ENCODE assay signal across 10 mouse cellular contexts in the genomic region with DNA sequence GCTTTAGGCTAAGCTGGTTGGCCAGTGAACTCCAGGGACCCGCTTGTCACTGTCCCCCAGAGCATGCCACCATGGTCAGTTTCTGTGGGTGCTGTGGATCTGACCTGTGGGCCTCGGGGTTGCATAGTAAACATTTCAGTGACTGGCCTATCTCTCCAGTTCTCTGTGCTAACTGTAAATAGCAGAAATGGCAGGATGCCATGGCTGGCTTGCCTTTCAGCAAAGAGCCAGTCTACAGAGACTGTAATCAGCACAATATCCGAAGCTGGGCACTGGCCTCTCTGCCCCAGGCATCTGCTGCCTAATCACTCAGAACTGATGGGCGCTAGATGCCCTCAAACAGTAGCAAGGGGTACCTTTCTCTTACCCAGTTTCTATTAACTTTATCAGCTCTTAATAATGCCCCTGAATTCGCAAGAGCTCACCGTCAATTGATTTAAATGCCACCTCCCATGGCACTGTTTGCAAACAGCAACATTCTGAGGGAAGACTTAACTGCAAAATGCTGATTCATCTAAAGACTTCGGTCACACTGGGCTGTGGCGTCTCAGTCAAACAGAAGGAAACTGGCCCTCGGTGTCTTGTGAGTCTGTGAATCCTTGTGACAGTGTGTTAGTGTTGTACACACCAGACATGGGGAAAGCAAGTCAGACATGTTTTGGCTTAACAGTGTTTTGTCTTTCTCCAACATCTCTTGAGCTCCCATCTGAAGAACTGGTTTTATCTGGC. TPM values are rescaled to one million over a fixed set of nuclear protein-coding genes. Genes with fewer than 3 reads are reported as not detected.
DNase-seq lines count a peak whose midpoint lies in the region; ATAC-seq and TF ChIP-seq lines count a peak whose summit lies in the region.
"Had no signal": no experiment of that assay in that cellular context is flagged by ENCODE, and none has a peak within 500 bp of the region (broad histone marks: within the 10 kb centered on the region; RNA-seq: fewer than 3 reads in every experiment).

No protein-coding gene starts in this region.

- H3K27ac ChIP-seq in heart, postnatal 0 days (ENCODE audit: low read depth) = peak overlapping the region; percentile 40; the same call in 1 of the 2 replicates
- peak overlapping the region; percentile 47; the same call in 1 of the 2 replicates for H3K27ac ChIP-seq in kidney, adult 2 months (ENCODE audit: insufficient read depth, low read depth, low read length)
- H3K27ac ChIP-seq in neural tube, embryonic 15.5 days (replicated peaks) = no peak overlapping the region

- TF ChIP-seq CTCF in heart, postnatal 0 days (IDR thresholded peaks at IDR 0.05; ENCODE audit: low read depth) = no peak
- no peak for TF ChIP-seq CTCF in kidney, adult 2 months (conservative IDR thresholded peaks at IDR 0.05; ENCODE audit: insufficient read depth, insufficient read length, low read depth, low read length)

- no peak for TF ChIP-seq EP300 in heart, postnatal 0 days (IDR thresholded peaks at IDR 0.05; ENCODE audit: low read depth)

- intact Hi-C loops in heart, postnatal 25 days (cut with DNase I) = loop anchor here (5.0 kb wide), 1 partner anchor 70 kb away; no protein-coding TSS in a partner anchor
- intact Hi-C loops in left cerebral cortex, postnatal 25 days (cut with DNase I) = no loop called here

- peak; percentile 49; the same call in 1 of the 2 replicates for ATAC-seq in heart, postnatal 0 days (ENCODE audit: insufficient read depth, low read depth)
- ATAC-seq in neural tube, embryonic 15.5 days (ENCODE audit: low FRiP score) = peak; percentile 25; the same call in 1 of the 2 replicates
- no peak for ATAC-seq in granulocyte monocyte progenitor cell, adult 5-6 weeks (replicated peaks; ENCODE audit: poor library complexity, severe bottlenecking)
- ATAC-seq: intestine, embryonic 16.5 days; Patski had no signal

- 0 out of 2 replicates have a peak overlapping the region, but pooled peaks have one; percentile 2 for H3K9ac ChIP-seq in heart, postnatal 0 days (replicated peaks; ENCODE audit: low read depth, low read length)
- no peak overlapping the region for H3K9ac ChIP-seq in neural tube, embryonic 15.5 days (replicated peaks)

- no peak for TF ChIP-seq POLR2A in kidney, adult 2 months (IDR thresholded peaks at IDR 0.05; ENCODE audit: low read depth, low read length)

- H3K4me2 ChIP-seq in heart, postnatal 0 days (ENCODE audit: low read depth, low read length) = no peak overlapping the region
- H3K4me2 ChIP-seq in neural tube, embryonic 15.5 days = no peak overlapping the region

- H3K27me3 ChIP-seq in heart, postnatal 0 days (ENCODE audit: control insufficient read depth, insufficient read depth, low read length) = no peaks in the 10 kb centered on the region
- no peaks in the 10 kb centered on the region for H3K27me3 ChIP-seq in kidney, adult 2 months (replicated peaks; ENCODE audit: control insufficient read depth, insufficient read depth, low read length)
- no peaks in the 10 kb centered on the region for H3K27me3 ChIP-seq in neural tube, embryonic 15.5 days (replicated peaks)
- H3K27me3 ChIP-seq: Patski had no signal

- DNase-seq in heart, postnatal 0 days (ENCODE audit: low spot score) = peak; percentile 34
- DNase-seq in heart, postnatal 25 days (ENCODE audit: low spot score) = no peak
- peak; percentile 52 to 54 for DNase-seq in right cerebral cortex, postnatal 10 days (ENCODE audit: low spot score in 2 of 2)
- no peak for DNase-seq in right cerebral cortex, postnatal 36 days (ENCODE audit: low spot score in 2 of 2)
- peak; percentile 79 for DNase-seq in kidney, adult 2 months
- DNase-seq in left cerebral cortex, postnatal 25 days (ENCODE audit: low spot score in 2 of 2) = no peak

- peaks cover 17% of the 10 kb centered on the region for H3K4me1 ChIP-seq in heart, postnatal 0 days (ENCODE audit: control insufficient read depth, insufficient read depth)
- peaks cover 33% of the 10 kb centered on the region for H3K4me1 ChIP-seq in kidney, adult 2 months (ENCODE audit: control insufficient read depth, insufficient read depth, low read length)
- H3K4me1 ChIP-seq in neural tube, embryonic 15.5 days = peaks cover 22% of the 10 kb centered on the region

- peaks cover 20% of the 10 kb centered on the region for H3K36me3 ChIP-seq in heart, postnatal 0 days (replicated peaks; ENCODE audit: control insufficient read depth, insufficient read depth, low read length)
- peaks cover 3% of the 10 kb centered on the region; the same call in 1 of the 2 replicates for H3K36me3 ChIP-seq in kidney, adult 2 months (ENCODE audit: control insufficient read depth, insufficient read depth, low read length)
- peaks cover 24% of the 10 kb centered on the region for H3K36me3 ChIP-seq in neural tube, embryonic 15.5 days

- 0 out of 2 replicates have a peak, but pooled peaks cover 10% of the 10 kb centered on the region for H3K9me3 ChIP-seq in heart, postnatal 0 days (replicated peaks; ENCODE audit: control insufficient read depth, low read length)
- H3K9me3 ChIP-seq in neural tube, embryonic 15.5 days (replicated peaks) = peaks cover 9% of the 10 kb centered on the region

- H3K4me3 ChIP-seq in heart, postnatal 0 days (ENCODE audit: low read depth, low read length) = no peak overlapping the region
- H3K4me3 ChIP-seq in kidney, adult 2 months (ENCODE audit: insufficient read depth, low read depth, low read length) = no peak overlapping the region
- H3K4me3 ChIP-seq in neural tube, embryonic 15.5 days (replicated peaks) = no peak overlapping the region

- 59% methylated on average over 9 of the region's 9 CpGs for WGBS in heart, postnatal 0 days
- 48% methylated on average over 9 of the region's 9 CpGs for WGBS in kidney, adult 2 months
- 62% methylated on average over 9 of the region's 9 CpGs for WGBS in neural tube, embryonic 15.5 days

RNA-seq across cellular contexts. Expression of a gene that starts 59.0 kb away (rescaled TPM):
- total RNA-seq in heart, postnatal 0 days (2014; rRNA removed; ENCODE audit: low replicate concordance) = 1.8 and 14.6 TPM in 2 replicates
- 24.5 and 26.7 TPM in 2 replicates for polyA plus RNA-seq in heart, postnatal 0 days (2015; fragmentation: Nextera tagmentation; extraction: Ambion mirVana)
- 10 to 100 TPM; 13.6 to 14.4 TPM for total RNA-seq in heart, postnatal 25 days (2021)
- 6.4 and 7.5 TPM in 2 replicates for polyA plus RNA-seq in kidney, adult 2 months (2012; rRNA removed)
- polyA plus RNA-seq in neural tube, embryonic 15.5 days (2015; fragmentation: Nextera tagmentation; extraction: Ambion mirVana) = 45.2 and 46.2 TPM in 2 replicates
- total RNA-seq in granulocyte monocyte progenitor cell, adult 5-6 weeks (2014; fragmentation: Nextera tagmentation) = 33.5 and 33.9 TPM in 2 replicates
- 48.7 and 49.1 TPM in 2 replicates for total RNA-seq in granulocyte monocyte progenitor cell, adult 5-6 weeks (2017)
- 10 to 100 TPM; 29.6 to 31.5 TPM for total RNA-seq in left cerebral cortex, postnatal 25 days (2021)

Comparison
In these comparisons a context has a peak if more than half of its experiments do, and no peak if none do; other contexts are left out.
1. DNase-seq: peak in heart, postnatal 0 days (single experiment), right cerebral cortex, postnatal 10 days (2 of 2) and kidney, adult 2 months (single experiment); none in heart, postnatal 25 days (single experiment), right cerebral cortex, postnatal 36 days (0 of 2) and left cerebral cortex, postnatal 25 days (0 of 2).